Mouse (Mus musculus) small intestine, adult 2 months (tissue): ENCODE results near the gene Cct8l1.

ENCODE experiments used
- CTCF ChIP-seq: fragments of 200-500 bp; IDR thresholded peaks from 2 replicates; pipeline ENCODE4 v1.5.1; 2012; ENCODE audit warnings: low read depth, mild to moderate bottlenecking, control low read depth, inconsistent platforms, low read length, moderate library complexity, mixed read lengths; ENCODE audit not compliant: insufficient replicate concordance, insufficient read length; ENCODE audit errors: extremely low read depth
- POLR2A ChIP-seq: fragments of 200-500 bp; IDR thresholded peaks from 2 replicates; pipeline ENCODE4 v1.6.1; 2012; ENCODE audit warnings: low read depth, mild to moderate bottlenecking, control low read depth, inconsistent platforms, low read length, moderate library complexity

- TF ChIP-seq CTCF (no peak), POLR2A (no peak)
Observed at GRCm38 (mm10) chr5:25475789-25476188, 40.1 kb upstream of the Cct8l1 start.
